Mouse (Mus musculus) cerebellum, adult 8-10 months (tissue): ENCODE measurements around the gene Olfr967.
"Not testable (repeated sequence)": the region's sequence is repeated elsewhere in the genome, so short reads cannot be mapped to it uniquely, and the experiment has no call there.

Experiments used
- DNase-seq: peaks from one replicate; pipeline ENCODE4 v3.0.0; 2022

Olfr967 gene

DNA sequence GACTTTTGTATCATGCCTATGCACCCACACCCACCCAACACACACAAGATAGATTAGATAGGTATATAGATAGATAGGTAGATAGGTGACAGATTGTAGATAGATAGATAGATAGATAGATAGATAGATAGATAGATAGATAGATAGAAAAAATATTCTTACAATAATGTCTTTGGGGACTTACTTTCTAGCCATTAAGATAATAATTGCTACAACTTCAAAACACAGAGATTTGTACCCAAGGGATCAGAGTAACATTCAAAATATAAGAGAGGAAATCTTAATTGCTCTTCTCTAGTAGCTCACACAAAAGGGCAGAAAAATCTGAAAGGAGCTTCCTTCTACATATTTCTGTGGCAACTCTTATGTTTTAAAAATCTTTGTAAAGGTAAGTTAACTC lies at the start of gene Olfr967:
Olfr967 (plus strand) TSS at position 301 of the 400 bp plus-strand sequence.
- DNase-seq, result no peak

GRCm38 (mm10) chr9:39701123-39701522 lies 44.9 kb upstream of the Olfr967 start:
- not testable (repeated sequence) for DNase-seq

DNA sequence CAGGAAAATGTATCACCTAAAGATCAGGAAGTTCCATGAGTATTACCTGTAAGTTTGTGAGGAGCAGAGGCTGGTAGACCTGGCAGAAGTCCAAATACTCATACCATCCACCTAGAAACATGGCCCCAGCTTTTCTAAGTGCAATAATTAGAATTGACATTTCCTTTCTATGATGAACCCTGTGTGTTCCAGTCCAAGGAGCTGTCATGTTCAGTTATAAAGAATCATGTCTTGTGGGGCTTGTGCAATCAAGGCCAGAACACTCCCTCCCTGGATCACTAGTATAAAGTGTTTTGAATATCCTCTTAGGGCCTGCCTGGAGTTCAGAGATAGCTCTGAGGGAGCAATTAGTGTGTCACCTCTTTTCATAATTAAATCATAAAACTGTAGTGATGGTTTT lies 39.0 kb upstream of the Olfr967 start, which contains the start of gene Olfr149:
Olfr149 (minus strand) TSS at position 101 of the 400 bp plus-strand sequence.
- DNase-seq, result no peak

DNA sequence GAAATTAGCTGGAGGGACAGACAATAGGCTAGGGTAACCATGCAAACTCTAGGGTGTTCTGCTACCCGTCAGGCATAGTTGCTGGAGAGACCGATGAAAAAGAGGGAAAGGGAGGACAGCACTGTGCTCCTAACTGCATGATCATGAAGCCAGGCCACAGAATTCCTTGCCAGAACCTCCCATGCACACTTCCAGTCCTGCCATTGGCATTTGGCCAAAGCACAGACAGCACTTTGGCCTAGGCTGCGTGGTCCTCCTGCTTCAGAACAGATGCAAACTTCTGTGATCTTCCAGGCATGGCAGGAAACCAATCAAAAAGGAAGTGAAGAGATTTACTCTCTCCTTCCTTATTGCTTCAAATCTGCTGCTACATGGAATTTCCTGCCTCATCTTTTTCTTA lies 37.1 kb upstream of the Olfr967 start:
- DNase-seq, result no peak

- DNase-seq, result no peak
Observed at GRCm38 (mm10) chr9:39711053-39711452, 35.0 kb upstream of the Olfr967 start, which contains the start of gene Olfr965. Gene Olfr965 (plus strand): TSS chr9:39711353.

GRCm38 (mm10) chr9:39730678-39731077 lies 15.4 kb upstream of the Olfr967 start, which contains the start of gene Olfr150:
Gene Olfr150 (plus strand): TSS chr9:39730978.
- no peak for DNase-seq

- DNase-seq, result no peak
Observed at GRCm38 (mm10) chr9:39740741-39741140, 5.3 kb upstream of the Olfr967 start.

DNA sequence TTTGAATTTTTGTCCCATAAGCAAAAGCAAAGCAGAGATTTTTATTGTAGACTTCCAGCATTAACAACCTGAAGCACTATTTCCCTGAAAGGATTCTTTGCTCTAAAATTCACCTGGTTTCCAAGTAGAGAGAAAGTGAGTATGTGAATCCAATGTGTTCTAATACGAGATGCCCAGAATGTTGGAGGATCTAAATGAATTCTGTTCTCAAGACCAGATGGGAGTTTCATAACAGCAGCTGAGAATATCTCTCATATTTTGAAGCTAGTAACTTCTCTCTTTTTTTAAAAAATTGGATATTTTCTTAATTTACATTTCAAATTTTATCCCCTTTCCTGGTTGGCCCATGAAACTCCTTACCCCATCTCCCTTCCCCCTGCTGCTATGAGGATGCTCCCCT lies 379 bp downstream of the Olfr967 start:
- DNase-seq, result no peak

DNA sequence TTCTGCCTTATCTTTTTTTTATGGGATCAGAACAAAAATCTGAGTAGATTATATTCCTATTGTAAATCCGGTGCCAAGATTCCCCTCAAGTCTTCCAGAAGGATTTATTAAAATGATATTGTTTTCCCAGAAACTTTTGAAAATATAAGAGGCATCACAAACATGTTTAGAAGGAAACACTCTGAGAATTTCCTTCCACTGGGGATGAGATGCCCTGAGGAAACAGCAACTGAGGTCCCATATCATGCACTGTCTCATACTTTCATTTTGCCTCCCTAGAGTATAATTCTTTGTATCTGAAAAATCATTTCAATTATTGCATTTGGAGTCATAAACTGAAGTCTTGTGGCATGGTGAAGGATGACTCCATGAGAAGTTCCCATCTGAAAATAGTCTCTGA lies 37.1 kb downstream of the Olfr967 start, which contains the start of gene Olfr968:
Olfr968 (minus strand) TSS at position 101 of the 400 bp plus-strand sequence.
- DNase-seq, result no peak

GRCm38 (mm10) chr9:39790558-39790957 lies 44.5 kb downstream of the Olfr967 start, which contains the start of gene Olfr969:
Gene Olfr969 (plus strand): TSS chr9:39790945.
- no peak for DNase-seq
